Mouse (Mus musculus) layer of hippocampus, postnatal 36 days (tissue): Measurements from ENCODE around the gene Gmds. TPM values are rescaled to one million over a fixed set of nuclear protein-coding genes. Genes with fewer than 3 reads are reported as not detected.

ENCODE experiments used
- DNase-seq, 2 experiments: peaks; one replicate each; pipeline ENCODE4 v3.0.0; 2022
- total RNA-seq, 2 experiments: library from RNA; stranded (reverse); gene quantifications; 2 replicates each; pipeline ENCODE4 v1.2.3; 2021

Gene Gmds
- 10 to 100 TPM; 13.0 to 13.4 TPM for total RNA-seq

DNA sequence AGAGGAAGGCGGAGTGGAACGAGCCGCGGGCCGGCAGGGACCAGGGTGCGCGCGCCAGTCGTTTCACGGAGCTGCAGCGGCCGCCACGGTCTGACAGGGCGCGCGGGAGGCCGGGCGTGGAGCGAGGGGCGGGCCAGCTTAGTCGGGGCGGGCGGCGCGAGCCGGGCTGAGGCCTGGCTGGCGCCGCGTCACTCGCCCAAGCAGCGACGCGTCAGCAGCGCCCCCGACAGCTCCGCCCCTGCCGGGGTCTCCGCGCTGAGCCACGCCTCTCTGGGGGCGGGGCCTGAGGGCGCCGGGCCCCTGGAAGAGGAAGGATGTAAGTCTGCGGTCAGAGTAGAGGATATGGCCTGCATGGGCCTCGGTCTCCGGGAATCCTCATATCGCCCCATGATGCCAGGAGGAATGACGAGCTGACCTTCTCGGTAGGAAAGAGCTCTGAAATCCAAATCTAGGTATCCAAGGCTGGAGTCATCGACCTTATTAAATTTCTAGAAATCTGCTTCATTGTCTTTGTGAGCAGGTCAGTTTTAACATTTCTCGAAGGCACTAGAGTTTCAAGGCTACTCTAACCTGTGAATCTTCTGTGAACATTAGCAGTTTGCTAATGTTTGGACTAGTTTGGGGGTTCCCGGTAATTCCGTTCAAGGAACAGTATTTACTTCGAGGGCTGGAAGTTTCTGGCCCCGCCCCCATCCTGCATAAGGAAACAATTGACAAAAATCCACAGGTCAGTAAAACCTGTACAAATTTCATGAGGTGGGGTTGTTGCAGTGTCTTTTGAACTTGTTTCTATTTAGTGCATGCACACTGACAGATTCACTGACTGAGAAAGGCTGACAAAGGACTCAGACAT is at the start of gene Gmds:
Gmds (minus strand) TSS at position 228 of the 853 bp plus-strand sequence.
- peak; percentile 92 for DNase-seq

DNA sequence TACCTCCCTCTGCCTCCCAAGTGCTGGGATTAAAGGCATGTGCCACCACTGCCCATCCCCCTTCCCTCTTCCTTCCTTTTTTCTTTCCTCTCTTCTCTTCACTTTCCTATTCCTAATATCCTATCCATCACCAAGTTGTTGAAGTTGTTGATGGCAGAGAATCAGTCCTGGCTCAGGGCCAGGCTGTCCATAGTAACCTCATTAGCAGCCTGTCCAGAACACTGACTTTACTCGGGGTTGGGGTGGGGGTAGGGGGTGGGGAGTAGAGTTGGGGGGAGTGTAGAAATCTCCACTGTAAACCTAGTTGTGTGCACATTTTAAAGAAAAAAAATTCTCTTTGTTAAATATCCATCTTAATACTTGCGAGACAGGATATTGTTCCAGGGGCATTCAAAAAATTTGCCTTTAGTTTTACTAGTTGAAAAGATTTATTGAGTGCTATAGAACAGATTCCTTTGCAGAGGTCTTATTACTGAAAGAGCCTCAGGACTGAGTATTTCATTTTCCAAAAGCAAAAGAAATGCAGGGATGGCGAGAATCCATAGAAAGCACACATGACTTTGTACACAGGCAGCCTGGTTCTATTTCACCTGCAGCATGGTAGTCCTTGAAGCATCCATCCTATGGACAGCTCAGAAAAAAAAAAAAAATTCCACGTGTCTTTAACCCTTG is 47.0 kb upstream of the Gmds start:
- no peak for DNase-seq

DNA sequence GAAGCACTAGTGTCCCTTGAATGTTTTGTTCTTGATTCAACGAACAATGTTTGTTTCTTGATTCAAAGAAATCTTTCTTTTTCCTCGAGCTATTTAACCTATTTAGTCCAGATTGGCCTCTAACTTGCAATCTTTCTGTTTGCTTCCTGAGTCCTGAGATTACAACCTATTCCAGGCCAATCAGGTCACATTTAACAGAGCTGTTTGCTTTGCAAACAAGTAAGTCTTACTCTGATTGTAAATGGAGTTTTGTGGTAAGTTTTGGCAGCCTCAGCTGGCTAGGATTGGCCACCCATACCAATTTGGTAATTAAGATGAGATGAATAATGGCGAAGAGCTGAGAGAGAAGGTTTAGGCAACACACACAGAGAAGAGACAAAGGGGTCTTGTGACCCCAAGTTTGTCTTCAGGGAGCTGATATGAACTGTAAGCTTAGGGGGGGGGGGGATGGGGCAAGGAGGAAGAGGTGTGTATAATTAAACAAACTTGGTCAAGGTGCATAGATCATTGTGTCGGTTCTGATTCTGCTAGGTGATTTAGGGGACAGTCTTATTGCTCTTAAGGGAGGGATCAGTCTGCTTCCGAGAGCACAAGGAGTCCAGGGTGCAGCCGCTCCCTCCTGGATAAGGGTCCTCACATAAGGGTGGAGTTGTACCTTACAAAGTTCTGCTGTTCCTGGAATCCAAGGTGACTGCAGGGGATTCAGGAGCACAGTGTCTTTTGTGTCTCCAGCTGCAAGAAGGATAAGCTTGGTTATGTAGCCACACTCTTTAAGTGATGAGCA is 43.9 kb upstream of the Gmds start:
- no peak for DNase-seq

GRCm38 (mm10) chr13:32378634-32379033 is 40.1 kb upstream of the Gmds start:
- no peak for DNase-seq

DNA sequence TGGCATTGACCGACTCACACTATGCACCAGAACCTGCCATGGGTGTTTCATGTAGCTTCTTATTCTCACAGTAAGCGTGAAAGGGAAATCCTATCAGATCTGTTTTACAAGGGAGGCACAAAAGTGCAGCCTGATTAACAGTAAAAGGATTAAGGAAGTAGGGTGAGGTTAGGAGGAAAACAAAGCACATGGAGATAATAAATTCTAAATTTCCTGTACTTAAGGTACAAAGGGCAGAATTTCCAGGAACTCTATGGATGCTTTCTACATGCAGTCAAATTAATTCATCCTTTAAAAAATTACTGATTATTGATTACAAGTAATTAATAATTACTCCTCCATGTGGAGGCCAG is 34.0 kb upstream of the Gmds start:
- no peak for DNase-seq

- no peak for DNase-seq
These were observed 33.5 kb upstream of the Gmds start for GRCm38 (mm10) chr13:32371874-32372530.

DNA sequence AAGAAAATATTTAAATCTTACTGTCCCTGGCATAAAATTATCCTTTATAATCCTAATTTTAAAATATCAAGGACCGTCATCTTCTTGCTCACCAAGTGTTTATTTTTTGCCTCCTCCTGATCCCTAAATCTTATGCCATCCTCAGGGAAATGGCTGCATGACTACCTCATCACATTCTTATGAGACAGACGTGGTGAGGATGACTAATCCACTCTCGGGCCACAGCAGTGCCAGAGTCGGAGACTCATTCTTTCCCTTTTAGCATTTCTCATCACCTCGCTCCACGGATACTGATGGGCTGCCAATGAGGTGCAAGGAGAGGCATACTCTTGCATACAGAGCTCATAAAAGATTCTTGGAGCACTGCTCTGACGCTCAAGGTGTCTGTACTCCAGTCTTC is 32.2 kb upstream of the Gmds start:
- no peak for DNase-seq

DNA sequence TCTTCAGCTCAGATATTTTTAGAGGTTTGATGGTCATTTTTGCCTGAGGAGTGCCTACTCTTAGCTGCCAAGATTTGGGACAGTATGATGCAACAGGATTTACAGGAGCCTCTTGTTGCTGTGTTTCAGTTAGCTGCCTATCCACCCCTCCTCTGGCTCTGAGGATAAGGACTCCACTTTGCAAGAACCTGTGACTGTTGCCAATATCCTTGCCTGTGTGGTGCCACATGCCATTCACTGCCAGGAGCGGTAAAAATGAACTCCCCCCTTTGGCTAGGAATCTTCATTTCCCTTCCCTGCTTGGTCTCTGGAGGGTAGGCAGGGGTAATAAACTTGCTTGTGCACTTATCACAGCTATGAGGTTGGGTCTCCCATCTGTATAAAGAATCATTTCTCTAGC is 31.6 kb upstream of the Gmds start:
- no peak for DNase-seq

DNA sequence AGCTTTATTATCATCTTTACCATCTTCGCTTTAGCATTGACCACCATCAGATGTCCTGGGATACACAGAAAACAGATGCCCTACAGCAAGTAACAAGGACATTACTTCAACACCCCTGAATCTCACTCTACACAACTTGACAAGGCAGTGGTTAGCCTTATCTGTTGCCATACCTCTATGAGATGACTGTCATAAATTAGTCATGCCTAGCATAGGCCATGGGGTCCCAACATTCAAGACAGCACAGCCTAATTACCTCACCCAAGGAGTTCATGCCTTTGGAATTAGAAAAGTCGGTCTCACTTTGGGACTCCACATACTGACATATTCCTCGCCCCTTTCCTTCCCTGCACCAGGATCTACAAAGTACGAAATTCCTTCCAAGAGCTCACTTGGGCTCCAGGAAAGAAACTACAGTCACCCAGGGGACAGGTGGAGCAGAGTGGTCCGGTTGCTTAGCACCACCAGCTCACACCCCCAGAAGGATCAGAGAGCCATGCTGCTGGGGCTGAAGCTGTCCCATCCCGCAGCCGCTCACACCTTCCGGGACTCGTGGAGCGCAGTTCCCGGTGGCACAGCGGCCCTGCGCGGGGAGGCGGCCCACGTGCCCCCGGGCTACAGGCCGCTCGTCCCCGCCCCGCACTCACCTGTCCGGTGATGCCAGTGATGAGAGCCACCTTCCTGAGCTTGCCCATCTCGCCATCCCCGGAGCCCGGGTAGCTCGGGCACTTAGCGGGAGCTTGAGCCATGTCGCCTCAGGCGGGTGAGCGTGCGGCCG is 616 bp downstream of the Gmds start:
- DNase-seq = no peak

DNA sequence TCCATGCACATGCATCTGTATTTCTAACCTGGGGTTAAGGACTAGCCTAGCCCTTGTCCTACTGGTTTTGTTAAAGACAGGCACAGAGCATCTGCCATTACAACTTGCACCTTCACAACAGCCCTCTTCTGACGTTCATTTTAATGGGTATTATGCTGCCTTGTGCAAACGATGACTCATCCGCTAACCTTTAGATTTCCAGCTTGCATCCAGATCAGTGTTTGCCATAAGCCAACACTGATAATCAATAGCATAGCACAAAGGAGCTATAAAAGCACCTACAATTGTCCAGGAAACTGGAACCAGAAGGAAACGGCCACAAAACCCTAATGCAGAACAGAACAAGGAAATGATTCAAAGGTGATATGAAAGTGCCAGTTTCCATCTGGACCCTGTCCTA is 20.2 kb downstream of the Gmds start:
- no peak for DNase-seq

DNA sequence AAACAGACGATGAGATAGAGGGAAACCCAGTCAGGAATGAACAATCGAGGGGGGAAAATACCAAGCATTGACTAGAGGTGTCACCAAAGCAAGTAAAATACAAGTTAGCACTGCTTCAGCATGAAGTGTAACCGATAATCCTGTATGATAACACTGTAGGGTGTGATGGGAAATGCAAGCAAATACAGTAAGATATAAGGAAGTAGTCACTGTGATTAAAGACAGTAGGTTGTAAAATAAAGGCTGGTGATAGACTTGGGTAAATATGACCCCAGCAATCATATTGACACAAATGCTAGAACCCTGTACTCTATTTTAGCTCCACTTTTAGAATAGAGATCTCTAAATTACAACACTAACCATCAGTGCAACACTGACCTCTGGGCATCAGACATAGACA is 21.2 kb downstream of the Gmds start:
- no peak for DNase-seq

- peak in 1 of 2 experiments; percentile 13 for DNase-seq
These were observed 25.9 kb downstream of the Gmds start for GRCm38 (mm10) chr13:32312663-32313062.

DNA sequence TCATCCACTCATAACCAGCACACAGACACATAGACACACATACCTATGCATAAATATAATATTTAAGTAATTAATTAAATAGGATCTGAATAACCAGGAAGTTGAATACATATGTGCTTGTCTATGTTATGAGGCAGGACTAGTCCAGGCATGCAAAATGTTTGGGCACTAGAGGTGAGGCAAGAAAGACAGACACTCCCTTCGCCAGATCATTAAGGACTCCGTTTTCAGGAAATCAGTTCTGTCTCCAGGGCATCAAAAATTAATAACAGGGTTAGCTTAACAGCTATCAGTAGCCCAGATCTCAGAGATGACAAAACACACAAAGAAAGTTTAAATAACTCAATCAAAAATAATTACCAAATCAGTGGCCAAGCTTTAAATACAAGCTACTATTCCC is 27.1 kb downstream of the Gmds start:
- no peak for DNase-seq

- DNase-seq = no peak
These were observed 40.1 kb downstream of the Gmds start for GRCm38 (mm10) chr13:32298456-32298855.

DNA sequence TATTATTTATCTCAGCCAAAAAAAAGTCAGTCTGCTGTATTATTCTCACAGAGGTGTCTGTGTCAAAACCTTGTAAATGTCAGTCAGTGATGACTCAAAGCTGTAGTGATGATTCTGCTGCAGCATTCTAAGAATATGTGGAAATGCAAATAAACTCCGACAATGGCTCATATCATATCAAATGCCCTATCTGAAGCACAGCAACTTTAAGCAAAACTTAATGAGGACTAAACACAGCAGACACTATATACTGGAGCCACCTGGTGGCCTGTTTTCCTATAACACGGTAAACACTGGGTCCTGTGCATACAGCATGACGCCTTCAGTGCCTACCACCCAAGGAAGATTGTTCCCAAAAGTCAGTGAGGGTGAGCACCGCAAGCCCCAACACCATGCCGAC is 41.1 kb downstream of the Gmds start:
- DNase-seq = peak in 1 of 2 experiments; percentile 12

GRCm38 (mm10) chr13:32294416-32295195 is 43.9 kb downstream of the Gmds start:
- no peak for DNase-seq

- no peak for DNase-seq
These were observed 65.5 kb downstream of the Gmds start for GRCm38 (mm10) chr13:32272937-32273496.

GRCm38 (mm10) chr13:32269757-32270156 is 68.8 kb downstream of the Gmds start:
- no peak for DNase-seq

GRCm38 (mm10) chr13:32269261-32269660 is 69.3 kb downstream of the Gmds start:
- no peak for DNase-seq

GRCm38 (mm10) chr13:32268284-32268683 is 70.3 kb downstream of the Gmds start:
- DNase-seq = no peak
